Mouse (Mus musculus): Measurements from ENCODE around the gene Srd5a1. TPM values are rescaled to one million over a fixed set of nuclear protein-coding genes. Genes with fewer than 3 reads are reported as not detected.

Gene Srd5a1
- total RNA-seq, 2 experiments from 2014 or later = 6.9 to 8.5 TPM

DNA sequence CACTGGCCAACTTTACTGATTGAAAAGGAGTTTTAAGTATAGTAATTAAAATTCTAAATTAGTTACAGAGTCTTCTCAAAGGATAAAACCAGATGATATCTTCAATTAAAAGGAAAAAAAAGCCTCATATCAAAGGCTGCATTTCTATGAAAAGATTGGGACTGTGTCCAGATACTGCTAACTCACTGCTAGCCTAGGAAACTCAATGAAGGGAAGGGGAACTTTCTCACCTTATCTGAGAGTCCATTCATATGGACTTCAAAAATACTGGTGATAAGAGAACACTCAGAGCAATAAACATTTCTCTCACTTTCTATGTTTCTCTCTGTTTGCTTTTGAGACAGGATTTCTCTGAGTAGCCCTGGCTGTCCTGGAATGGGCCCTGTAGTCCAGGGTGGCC, 46.7 kb downstream of the Srd5a1 start:
- no peak overlapping the region for H3K4me3 ChIP-seq
- intact Hi-C loops (cut with DNase I) = no loop called here

DNA sequence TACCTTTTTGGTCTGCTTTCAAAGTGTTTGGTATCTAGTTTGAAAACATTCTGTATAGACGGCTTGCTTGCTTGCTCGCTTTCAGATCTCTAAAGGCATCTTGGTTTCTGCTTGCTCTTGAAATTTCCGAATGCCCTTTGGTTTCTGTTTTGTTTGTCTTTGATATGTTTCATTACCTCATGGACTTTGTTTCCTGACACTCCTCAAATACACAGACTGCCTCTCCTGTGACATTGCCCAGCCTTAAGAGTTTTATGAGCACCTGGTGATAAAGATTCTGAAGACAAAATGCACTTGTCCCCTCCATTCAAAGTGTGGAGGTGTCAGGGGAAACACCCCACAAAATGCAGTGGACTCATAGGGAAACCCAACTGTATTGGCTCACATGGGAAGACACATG, 47.3 kb downstream of the Srd5a1 start:
- Histone ChIP-seq H3K27ac (no peak overlapping the region), H3K4me3 (no peak overlapping the region)
- intact Hi-C loops (cut with DNase I) = no loop called here
- DNase-seq (ENCODE audit: extremely low spot score in 1 of 2, low spot score in 2 of 2) = no peak
- TF ChIP-seq CTCF (IDR thresholded peaks at IDR 0.05) = no peak

More for the DNA sequence above, 46.7 kb downstream of the Srd5a1 start:
- no peak for TF ChIP-seq CTCF (IDR thresholded peaks at IDR 0.05)
- no peak overlapping the region for H3K27ac ChIP-seq
- DNase-seq (ENCODE audit: extremely low spot score in 1 of 2, low spot score in 2 of 2) = no peak

DNA sequence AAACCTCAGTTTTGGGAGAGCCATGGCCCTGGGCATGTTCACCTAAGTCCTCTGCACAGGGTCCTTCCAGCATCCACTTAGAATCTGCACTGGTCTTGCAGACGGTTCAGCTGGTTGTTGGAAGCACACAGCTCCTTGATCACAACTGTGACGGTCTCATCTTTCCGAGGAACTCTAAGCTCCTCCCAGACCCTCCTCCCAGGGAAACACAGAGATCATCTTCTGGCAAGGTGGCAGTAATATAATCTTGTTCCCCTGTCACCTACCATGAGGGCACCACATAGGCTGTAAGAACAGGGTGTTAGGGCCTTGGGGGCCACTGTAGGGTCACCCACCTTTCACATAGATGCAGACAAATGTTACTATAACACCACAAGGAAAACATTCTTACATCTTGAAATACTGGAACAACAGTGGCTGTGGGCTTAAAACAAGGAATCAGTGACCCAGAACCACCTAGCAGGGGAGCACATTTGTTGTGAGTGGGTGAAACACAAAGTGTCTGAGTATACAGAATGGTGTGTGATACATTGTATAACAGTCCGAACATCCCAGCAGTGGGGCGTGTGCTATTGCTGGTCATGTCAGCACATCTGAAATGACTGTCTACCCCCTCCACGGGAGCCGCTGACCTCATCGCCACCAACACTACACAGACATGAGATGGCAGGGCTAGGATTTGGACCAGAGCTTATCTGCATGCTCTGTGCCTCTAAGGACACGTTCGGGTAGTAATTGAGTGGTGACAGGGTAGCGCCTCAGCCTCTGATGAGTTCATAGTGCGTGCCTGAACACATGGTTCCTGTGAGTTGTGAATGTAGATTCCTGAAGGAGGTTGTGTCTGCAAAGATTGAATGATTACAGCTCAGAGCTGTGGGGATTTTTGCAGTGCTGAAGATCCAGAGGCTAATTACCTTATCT, 48.3 kb downstream of the Srd5a1 start:
- intact Hi-C loops (cut with DNase I) = no loop called here
- TF ChIP-seq CTCF (IDR thresholded peaks at IDR 0.05) = no peak
- Histone ChIP-seq H3K4me3 (no peak overlapping the region), H3K27ac (no peak overlapping the region)
- DNase-seq (ENCODE audit: extremely low spot score in 1 of 2, low spot score in 2 of 2) = no peak

DNA sequence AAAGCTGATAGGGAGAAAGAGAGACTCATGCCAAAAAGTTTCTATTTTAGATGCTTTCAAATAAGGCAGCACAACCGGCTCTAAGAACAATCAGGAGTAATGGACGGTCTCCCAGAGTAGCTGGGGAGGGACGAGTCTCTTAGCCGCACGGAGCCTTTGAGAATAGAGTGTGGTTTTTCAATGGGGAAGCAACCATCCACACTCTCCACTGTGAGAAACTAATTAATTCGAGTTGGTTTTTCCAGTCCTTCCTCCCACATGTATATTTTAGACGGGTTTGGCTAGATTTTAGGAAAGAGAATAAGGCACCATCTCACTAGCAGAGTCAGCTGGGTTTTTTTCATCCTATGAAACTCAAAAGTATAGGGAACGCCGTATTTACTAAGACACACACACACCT, 49.2 kb downstream of the Srd5a1 start:
- Histone ChIP-seq H3K27ac (no peak overlapping the region), H3K4me3 (no peak overlapping the region)
- intact Hi-C loops (cut with DNase I) = no loop called here
- no peak for TF ChIP-seq CTCF (IDR thresholded peaks at IDR 0.05)
- DNase-seq (ENCODE audit: extremely low spot score in 1 of 2, low spot score in 2 of 2) = no peak

DNA sequence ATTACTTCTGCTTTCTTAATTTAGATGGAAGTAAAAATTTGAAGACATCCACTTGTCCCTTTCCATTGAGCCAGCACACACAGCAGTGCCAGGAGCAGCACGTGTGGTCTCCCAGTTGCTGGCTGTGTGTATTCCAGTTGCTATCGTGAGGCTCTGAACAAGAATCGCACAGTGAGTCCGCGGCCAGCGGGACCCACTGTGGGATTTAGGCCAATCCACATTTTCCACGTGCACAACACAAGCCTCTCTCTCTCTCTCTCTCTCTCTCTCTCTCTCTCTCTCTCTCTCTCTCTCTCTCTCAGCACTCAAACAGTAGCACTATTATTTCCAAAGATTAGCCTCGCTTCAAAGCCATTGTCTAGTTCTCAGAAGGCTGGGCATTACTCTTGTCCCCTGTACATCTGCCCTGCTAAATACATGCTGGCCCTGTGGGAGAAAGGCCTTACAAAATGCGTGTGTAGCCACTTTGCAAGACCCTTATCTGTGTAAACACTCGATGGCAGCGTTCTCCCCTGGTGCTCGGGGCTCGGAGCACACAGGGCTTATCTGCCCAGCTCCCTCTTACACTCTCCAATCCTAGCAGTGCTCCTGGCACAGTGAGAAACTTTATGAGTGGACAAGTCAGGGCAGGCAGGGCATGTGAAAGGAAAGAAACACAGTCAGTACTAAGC, 51.8 kb downstream of the Srd5a1 start:
- H3K27ac ChIP-seq = peak overlapping the region; percentile 57; the same call in 1 of the 2 replicates
- no peak for DNase-seq (ENCODE audit: extremely low spot score in 1 of 2, low spot score in 2 of 2)

DNA sequence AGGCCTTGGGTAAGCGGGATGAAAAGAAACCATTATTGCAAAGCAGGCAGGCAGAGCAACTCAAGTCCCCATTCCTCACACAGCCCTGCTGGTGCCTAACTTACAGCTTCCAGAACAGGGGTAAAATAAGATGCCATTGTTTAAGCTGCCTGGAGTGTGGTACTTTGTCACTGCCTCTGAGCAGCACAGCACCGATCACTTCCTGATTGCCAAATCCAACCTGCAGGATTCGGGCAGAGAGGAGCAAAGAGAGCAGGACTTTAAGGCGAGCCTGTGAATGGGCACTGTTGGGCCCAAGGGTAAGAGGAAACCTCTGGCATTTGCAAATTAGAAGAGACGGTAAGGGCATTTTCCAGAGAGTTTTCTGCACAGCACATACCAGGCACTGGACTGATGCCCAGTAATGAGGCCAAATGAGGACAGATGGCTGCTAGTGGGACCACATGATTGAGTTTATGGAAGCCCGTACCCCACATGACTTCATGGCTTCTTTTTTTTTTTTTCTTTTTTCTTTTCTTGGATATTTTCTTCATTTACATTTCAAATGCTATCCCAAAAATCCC, 53.1 kb downstream of the Srd5a1 start:
- no peak for TF ChIP-seq CTCF (IDR thresholded peaks at IDR 0.05)
- Histone ChIP-seq H3K27ac (no peak overlapping the region), H3K4me3 (no peak overlapping the region)
- intact Hi-C loops (cut with DNase I) = no loop called here
- DNase-seq (ENCODE audit: extremely low spot score in 1 of 2, low spot score in 2 of 2) = no peak

More for the DNA sequence above, 51.8 kb downstream of the Srd5a1 start:
- no peak for TF ChIP-seq CTCF (IDR thresholded peaks at IDR 0.05)
- intact Hi-C loops (cut with DNase I) = no loop called here
- H3K4me3 ChIP-seq = no peak overlapping the region

DNA sequence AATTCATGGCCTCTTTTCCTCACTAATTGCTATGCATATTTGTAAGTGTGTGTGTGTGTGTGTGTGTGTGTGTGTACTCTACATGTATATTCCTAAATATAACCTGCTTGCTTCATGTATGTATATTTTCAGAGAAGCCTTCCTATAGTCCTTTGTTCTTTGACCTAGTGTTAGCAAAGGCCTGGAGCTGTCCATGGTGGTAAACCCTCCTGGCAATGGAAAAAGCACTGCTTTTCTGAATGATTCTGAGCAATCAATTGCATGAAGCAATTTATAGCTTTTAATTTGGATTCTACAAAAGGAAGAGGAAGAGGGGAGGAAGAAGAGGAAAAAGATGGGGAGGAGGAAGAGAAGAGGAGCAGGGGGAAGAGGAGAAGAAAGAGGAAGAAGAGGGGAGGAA, 54.5 kb downstream of the Srd5a1 start:
- TF ChIP-seq CTCF (IDR thresholded peaks at IDR 0.05) = no peak
- intact Hi-C loops (cut with DNase I) = no loop called here
- Histone ChIP-seq H3K27ac (no peak overlapping the region), H3K4me3 (no peak overlapping the region)
- no peak for DNase-seq (ENCODE audit: extremely low spot score in 1 of 2, low spot score in 2 of 2)

DNA sequence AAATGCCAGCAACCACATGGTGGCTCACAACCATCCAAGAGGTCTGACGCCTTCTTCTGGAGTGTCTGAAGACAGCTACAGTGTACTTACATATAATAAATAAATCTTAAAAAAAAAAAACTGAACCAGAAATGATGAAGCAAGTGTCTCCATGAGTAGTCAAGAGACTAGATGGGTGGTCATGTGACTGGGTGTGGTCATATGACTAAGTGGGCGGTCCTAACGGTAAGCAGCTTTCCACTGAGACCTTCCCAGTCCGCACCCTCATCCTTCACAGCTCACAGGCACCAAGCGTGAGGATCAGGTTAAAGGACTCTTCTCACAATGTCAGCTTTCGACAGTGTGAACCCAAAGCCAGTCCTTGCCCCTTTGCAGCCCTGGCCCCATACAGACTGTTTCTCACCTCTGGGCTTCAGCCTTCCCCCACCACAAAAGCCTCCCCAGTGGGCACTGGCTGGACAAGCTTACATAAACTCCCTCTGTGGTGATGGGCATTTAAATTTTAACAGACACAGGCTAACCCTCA, 55.2 kb downstream of the Srd5a1 start:
- no peak overlapping the region for H3K4me3 ChIP-seq
- DNase-seq (ENCODE audit: extremely low spot score in 1 of 2, low spot score in 2 of 2) = no peak
- no peak for TF ChIP-seq CTCF (IDR thresholded peaks at IDR 0.05)
- H3K27ac ChIP-seq = no peak overlapping the region
- intact Hi-C loops (cut with DNase I) = no loop called here

DNA sequence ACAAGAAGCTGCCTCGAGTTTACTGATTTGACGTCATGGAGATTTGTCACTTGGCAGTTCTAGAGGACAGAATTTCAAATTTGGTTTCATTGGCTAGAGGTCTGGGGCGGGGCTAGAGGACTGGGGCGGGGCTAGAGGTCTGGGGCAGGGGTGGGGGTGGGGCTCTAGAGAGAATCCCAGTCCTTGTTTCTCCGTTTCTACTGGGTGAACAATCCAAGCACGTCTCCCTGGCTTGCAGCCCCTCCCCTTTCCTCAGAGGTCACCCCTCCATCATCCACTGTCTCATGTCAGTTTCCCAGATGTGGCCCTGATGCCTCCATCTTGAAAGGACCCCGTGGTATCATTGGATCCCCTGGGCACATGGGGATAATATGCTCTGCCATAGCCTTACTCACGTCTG, 56.2 kb downstream of the Srd5a1 start:
- DNase-seq (ENCODE audit: extremely low spot score in 1 of 2, low spot score in 2 of 2) = no peak
- intact Hi-C loops (cut with DNase I) = no loop called here
- no peak for TF ChIP-seq CTCF (IDR thresholded peaks at IDR 0.05)
- Histone ChIP-seq H3K27ac (no peak overlapping the region), H3K4me3 (no peak overlapping the region)

DNA sequence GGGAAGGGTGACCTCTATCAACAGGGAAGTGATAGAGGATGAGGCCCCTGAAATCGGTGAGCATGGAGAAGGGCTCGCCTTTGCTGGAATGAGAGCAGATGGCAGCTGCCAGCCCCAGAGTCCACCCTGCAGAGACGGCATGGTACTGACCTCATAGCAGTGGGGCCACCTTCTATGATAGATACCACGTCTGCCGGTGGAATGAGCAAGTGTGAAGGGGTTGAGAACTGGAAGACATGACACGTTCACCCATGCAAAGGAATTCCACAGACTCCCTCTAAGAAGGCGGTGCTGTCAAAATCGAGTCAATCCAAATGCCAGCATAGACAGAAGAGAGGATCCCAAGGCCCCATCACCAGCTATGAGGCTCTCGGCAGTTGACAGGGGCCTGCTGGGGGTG, 57.0 kb downstream of the Srd5a1 start:
- no peak for TF ChIP-seq CTCF (IDR thresholded peaks at IDR 0.05)
- intact Hi-C loops (cut with DNase I) = loop anchor here (5.0 kb wide), 1 partner anchor 47 kb away; no protein-coding TSS in a partner anchor
- DNase-seq (ENCODE audit: extremely low spot score in 1 of 2, low spot score in 2 of 2) = no peak

DNA sequence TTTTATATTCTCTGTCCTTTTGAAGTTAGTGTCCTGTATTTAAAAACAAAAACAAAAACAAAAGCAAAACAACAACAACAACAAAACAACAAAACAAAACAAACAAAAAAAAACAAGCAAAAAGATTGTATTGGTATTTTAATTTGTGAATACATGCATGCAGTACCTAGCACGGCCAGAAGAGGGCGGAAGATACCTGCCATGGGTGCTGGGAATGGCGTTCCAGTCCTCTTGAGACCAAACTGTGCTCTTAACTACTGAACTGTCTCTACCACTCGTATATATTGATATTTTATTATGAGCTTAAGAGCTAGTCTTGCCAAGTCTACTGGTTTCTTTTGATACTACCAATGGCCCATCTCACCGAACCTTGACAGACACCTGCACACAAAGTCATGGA, 58.2 kb downstream of the Srd5a1 start:
- intact Hi-C loops (cut with DNase I) = loop anchor here (2.0 to 5.0 kb wide), 3 partner anchors 46 to 102 kb away; partner anchors contain the start of gene Srd5a1
- no peak for DNase-seq (ENCODE audit: extremely low spot score in 1 of 2, low spot score in 2 of 2)
- Histone ChIP-seq H3K27ac (no peak overlapping the region), H3K4me3 (no peak overlapping the region)
- peak; percentile 80 for TF ChIP-seq CTCF (IDR thresholded peaks at IDR 0.05)

More for the DNA sequence above, 57.0 kb downstream of the Srd5a1 start:
- H3K27ac ChIP-seq = no peak overlapping the region
- H3K4me3 ChIP-seq = no peak overlapping the region

DNA sequence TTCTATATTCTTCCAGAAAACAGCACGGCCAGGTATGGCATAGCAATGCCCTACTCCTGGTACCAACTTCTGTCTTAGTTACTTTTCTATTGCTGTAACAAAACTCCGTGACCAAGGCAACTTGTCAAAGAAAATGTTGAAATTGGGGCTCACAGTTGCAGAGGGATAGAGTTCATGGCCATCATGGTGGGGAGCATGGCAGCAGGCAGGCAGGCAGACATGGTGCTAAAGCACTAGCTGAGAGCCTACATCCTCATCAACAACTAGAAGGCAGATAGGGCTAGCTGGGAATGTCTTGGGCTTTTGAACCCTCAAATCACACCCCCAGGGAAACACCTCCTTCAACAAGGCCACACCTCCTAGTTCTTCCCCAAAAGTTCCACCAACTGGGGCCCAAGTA, 60.4 kb downstream of the Srd5a1 start:
- intact Hi-C loops (cut with DNase I) = loop anchor here (5.0 kb wide), 1 partner anchor 44 kb away; no protein-coding TSS in a partner anchor

More for the DNA sequence above, 60.4 kb downstream of the Srd5a1 start:
- Histone ChIP-seq H3K4me3 (no peak overlapping the region), H3K27ac (no peak overlapping the region)
- TF ChIP-seq CTCF (IDR thresholded peaks at IDR 0.05) = no peak
- DNase-seq (ENCODE audit: extremely low spot score in 1 of 2, low spot score in 2 of 2) = no peak
